Mouse (Mus musculus) mouse embryonic stem cell (cell line): ENCODE results near the gene Rin1.

Experiments
- in situ Hi-C, 2 experiments: fragments of 300-500 bp; cut with MboI; formaldehyde crosslinking; loops; 1 replicate in 1 of 2; 3 replicates in 1 of 2; pipeline ENCODE4 v1.14.3; 2019 to 2020; ENCODE audit warnings: low sequenced_read_pairs in 2 of 2, low pct_unique_long_range_greater_than_20kb in 1 of 2, mixed read lengths in 1 of 2; ENCODE audit not compliant: unreplicated experiment in 1 of 2

The Rin1 gene

DNA sequence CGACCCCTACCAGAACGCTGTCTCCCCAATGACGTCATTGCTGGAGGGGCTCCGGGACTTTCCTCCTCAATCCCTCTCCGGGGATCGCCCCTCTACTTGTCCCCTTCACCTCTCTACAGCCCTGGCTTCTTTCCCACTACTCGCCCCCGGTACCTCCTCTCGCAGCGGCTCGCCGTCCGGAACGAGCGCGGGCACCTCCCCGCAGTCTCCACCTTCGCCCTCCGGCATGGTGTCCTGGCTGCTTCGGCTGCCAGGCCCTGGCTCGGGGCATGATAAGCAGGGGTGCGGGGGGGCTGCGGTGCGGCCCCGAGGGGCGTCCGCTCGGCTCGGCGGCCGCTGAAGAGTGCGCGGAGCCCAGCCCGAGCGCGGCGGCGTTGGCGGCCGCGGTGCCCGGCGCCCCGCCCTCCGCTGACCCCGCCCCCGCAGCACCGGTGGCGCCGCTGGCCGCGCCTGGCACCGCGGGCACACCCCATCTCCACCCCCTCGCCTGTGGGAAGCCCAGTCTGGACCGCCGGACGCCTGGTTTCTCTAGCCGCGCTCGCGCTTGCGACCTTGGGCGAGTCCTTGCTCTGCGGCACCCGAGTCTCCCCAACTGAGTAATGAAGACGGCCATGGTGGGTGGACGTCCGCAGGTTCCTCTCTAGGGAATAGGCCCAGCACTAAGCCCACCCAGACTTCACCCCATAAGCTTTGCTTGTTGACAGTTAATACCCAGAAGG, 35.0 kb downstream of the Rin1 start, which contains the start of gene Tmem151a:
Gene Tmem151a (minus strand): TSS at position 387 of the 719 bp plus-strand sequence.
- in situ Hi-C loops: loop anchor here in 1 of 2 experiments (5.0 kb wide), 1 partner anchor 57 kb away; no protein-coding TSS in a partner anchor

DNA sequence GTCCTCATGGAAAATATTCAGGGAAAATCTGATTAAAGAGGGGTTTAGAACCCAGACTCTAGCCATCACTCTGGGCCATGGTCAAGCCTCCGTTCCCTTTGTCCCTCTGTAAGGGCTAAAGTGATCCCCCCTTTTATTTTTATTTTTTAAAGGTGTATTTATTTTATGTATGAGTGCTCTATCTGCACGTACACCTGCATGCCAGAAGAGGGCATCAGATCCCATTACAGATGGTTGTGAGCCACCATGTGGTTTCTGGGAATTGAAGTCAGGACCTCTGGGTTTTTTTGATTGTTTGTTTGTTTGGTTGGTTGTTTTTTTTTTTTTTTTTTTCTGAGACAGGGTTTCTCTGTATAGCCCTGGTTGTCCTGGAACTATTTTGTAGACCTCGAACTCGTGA, 36.3 kb downstream of the Rin1 start:
- in situ Hi-C loops: loop anchor here in 1 of 2 experiments (5.0 kb wide), 1 partner anchor 56 kb away; no protein-coding TSS in a partner anchor

DNA sequence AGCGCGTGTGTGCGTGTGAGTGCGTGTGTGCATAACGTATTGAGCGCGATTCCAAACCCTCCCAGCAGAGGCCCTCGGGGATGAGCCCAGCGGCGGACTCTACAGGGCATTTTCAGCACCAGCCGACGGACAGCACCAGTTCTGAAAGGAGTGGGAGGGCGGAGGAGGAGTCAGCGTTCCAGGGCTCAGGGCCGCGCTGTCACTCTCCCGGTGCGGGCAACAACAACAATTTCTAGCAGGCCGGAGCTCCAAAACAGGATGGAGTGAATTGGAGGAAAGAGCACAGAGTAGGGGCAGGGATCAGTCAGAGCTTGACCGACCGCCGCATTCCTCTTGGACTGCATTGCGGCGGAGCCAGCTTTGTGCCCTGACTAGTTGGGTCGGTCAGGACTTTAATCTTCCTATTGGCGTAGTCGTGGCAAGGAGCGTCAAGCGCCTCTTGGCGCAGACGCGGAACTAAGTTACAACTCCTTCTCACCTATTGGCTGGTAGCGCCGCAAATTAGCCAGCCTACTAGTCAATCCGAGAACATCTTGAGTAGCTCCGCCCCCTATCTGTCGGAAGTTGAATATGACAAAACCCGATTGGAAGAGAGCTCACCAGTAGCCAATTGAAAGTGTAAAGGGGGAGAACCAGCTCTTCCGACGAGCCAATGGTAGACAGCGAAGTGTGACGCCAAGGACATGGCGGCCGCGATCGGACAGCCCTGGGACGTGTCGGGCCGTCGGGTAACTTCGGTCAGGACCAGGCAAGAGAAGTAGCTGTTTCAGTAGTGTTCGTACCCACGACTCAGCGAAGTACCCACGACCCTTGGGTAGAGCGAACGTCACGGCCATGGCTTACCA, 37.8 kb downstream of the Rin1 start, which contains the start of gene Yif1a:
Gene Yif1a (plus strand): TSS at position 655 of the 845 bp plus-strand sequence.
- in situ Hi-C loops: loop anchor here in 1 of 2 experiments (5.0 kb wide), 1 partner anchor 54 kb away; no protein-coding TSS in a partner anchor

DNA sequence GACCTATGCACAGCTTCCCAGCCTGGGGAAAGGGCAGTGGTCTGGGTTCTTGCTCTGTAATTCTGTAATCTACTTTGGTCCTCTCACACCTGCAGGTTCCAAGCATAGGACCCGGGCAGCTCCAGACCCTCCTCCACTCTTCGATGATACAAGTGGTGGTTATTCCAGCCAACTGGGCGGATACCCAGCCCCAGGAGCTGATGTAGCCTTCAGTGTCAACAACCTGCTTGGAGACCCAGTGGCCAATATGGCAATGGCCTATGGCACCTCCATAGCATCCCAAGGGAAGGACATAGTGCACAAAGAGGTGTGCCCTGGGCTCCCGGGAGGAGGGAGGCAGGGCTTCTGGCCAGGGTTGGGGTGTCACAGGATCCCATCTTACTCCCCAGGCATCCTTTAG, 39.0 kb downstream of the Rin1 start:
- in situ Hi-C loops: loop anchor here in 1 of 2 experiments (5.0 kb wide), 1 partner anchor 53 kb away; no protein-coding TSS in a partner anchor

DNA sequence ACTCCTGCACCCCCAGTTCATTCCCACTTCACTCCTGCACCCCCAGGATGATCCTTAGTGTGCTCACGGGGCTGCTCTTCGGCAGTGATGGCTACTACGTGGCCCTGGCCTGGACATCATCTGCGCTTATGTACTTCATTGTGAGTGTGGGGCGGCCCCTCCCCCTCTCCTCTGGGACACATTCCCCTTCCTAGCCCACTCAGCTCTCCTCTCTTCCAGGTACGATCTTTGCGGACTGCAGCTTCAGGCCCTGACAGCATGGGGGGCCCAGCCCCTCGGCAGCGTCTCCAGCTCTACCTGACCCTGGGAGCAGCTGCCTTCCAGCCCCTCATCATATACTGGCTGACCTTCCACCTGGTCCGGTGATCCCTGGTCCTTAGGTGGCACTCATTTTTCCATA, 41.8 kb downstream of the Rin1 start:
- in situ Hi-C loops: loop anchor here in 1 of 2 experiments (10.0 kb wide), 1 partner anchor 53 kb away; no protein-coding TSS in a partner anchor

DNA sequence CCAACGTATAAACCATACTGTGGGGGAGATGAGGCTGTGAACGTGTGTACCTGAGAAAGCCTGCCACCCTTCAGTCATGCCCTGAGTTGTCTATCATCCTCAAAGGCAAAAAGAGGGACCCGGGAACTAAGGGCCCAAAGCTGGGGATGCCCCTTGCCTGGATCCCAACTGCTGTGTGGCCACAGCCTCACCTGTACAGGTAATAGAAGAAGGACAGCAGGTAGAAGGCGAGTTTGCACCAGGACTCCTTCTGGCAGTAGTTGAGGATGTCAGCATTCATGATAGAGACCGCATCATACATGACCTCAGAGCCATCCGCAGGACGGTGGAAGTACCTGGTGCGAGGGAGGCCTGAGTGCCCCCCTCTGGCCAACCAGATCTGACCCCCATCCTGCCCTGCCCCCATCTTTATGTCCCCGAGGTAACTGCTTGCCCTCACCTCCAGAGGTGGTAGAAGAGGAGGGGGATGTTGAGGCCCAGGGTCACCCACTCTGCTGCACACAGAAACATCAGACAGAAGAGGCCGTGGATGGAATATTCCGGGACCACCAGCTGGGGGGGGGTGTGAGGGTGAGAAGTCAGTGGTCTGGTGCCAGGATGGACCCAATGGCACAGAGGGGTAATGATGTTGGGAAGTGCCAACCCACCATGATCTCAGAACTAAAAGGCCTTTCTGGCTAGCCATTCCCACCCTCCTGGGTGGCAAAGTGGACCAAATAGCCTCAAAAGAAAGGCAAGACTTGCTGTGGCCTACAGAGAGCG, 43.4 kb downstream of the Rin1 start:
- in situ Hi-C loops: loop anchor here in 1 of 2 experiments (10.0 kb wide), 1 partner anchor 51 kb away; no protein-coding TSS in a partner anchor

DNA sequence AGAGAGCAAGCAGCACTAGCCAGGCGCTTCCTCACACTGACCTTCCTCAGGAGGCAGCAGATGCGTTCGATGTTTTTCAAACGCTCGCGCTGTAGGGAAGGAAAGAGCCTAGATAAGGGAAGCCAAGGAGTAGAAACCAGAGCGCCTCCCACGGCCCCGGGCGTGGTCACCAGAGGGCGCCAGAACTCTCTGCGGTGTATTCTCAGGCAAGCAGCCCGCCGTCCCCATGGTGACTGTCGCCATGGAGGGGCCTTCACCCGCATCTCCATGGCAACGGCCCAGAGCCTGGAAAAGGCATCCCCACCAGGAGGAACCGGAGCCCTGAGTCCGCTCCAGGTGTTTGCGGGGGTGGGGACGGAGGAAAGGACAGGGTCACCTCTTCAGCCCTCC, 44.0 kb downstream of the Rin1 start:
- in situ Hi-C loops: loop anchor here in 1 of 2 experiments (10.0 kb wide), 1 partner anchor 51 kb away; no protein-coding TSS in a partner anchor

DNA sequence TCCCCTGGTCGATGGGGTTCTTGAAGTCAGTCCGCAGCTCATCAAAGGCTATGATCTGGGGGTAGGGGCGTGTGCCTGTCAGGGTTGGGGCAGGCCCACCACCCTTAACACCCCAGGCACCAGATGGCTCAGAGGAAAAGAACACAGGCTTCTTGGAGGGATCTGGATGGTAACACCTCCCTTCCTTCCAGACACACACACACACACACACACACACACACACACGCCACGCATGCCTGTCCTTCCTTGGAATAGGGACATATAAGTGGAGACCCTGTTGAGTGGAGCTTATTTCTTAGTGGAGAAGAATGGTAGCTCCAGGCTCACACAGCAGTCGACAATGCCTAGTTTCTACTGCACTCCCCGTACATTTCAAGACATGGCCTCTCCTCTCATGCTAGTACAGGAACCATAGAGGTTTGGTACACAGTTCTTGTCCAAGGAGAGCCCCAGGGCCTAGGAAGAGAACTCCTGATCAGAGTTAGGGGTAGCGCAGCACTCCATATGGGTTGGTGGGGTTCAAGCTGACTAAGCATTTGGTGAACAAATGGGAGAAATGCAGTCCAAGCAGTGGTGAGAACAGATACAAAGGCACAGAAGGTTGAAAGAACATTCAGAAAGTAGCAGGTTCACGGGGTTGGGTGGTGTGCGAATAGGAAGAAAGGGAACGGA, 44.6 kb downstream of the Rin1 start:
- in situ Hi-C loops: loop anchor here in 1 of 2 experiments (10.0 kb wide), 1 partner anchor 50 kb away; no protein-coding TSS in a partner anchor

DNA sequence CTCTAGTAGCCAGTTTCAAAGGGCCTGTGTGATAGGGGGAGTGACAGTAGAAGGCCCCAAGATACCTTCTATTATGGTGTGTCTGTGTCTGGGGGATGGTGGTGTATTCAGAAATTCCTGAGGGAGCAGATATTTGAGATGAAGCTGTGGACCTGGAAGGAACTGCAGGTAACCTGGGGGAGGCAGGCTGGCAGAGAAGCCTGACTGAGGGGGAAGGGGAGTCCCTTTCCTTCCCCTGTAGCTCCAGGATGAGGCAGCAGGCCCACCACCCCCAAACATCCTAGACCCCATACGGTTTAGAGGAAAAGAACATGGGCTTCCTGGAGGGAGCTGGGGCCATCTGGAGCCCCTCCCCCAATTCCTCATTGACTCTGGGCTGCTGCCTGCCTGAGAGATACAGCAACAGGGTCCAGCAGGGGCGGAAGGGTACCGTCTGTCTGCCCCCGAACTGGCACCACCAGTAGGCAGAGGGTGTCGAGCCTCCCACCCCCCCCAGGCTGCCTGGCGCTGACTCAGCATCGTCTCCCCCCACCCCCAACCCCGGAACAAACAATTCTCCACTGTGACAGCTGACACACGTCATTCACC, 45.7 kb downstream of the Rin1 start:
- in situ Hi-C loops: loop anchor here in 1 of 2 experiments (10.0 kb wide), 1 partner anchor 49 kb away; no protein-coding TSS in a partner anchor

DNA sequence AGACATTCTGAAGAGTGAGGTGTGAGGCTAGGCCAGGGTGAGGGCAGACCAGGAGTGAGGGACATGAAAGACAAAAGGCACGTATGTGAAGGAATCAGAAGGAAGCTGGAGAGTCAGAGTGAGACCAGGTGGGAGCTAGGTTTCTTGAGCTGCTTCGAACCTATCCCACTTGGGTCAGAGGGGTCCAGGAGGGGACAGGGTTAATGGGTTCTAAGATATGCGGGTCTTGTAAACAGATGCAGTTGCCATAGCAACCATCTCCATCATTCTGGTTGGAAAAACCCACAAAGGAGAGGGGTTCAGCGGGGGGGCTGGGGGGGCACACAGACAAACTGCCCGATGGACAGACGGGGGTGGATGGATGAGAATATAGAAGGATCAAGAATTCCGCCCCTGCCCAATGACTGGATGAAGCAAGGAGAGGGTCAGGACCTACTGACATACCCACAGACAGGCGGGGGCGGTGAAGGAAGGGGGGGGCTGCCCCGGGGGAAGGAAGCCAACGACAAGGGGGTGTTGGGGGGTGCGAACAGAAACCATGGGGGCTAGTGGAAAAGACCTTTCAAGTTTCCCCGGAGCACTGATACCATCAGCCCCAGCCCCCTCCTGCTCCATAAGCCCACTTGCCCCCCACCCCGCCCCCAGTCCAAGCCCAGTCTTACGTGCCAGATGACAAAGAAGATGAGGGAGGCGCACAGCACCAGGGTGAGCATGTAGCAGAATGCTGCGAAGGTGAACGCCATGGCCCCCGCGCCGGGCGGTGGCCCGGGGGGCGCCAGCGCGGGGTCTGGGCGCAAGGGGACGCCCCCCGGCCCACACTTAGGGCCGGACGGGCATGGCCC, 47.5 kb downstream of the Rin1 start:
- in situ Hi-C loops: loop anchor here in 1 of 2 experiments (10.0 kb wide), 1 partner anchor 47 kb away; no protein-coding TSS in a partner anchor

DNA sequence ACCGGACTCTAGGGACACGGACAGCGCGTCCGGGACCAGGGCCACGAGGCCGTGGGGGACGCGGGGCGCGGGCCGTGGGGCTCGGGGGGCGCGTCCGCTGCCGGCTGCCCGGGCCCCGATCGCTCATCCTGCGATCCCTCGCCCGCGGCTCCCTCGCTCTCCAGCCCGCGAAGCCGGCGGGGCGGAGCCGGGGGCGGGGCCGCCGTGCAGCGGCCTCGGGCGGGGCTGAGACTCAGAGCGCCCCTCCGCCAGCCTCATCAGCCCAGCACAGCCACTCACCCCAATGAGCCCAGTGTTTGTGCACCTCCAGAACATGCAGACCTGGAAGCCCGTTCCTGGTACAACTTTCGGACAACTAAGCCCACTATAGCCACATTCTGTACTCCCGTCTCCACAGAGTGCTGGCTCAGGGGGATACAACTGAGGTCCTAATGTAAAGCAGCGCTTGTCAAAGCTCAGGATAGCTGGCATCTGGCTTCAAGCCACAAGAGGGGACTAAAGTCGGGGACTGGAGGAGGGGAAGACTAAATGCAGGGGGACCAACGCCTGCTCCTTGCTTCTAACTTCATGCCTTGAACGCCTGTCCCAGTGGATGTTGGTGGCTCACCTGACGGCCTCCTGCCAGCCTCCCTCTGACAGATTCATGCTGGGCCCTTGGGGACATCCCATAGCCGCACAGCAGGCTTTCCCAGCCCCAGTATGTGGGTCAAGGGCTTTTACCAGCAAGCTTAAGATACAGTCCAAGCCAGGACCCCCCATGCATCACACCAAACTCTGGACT, 48.3 kb downstream of the Rin1 start, which contains the start of gene Cnih2:
Gene Cnih2 (minus strand): TSS at position 159 of the 781 bp plus-strand sequence.
- in situ Hi-C loops: loop anchor here in 1 of 2 experiments (10.0 kb wide), 1 partner anchor 46 kb away; no protein-coding TSS in a partner anchor

DNA sequence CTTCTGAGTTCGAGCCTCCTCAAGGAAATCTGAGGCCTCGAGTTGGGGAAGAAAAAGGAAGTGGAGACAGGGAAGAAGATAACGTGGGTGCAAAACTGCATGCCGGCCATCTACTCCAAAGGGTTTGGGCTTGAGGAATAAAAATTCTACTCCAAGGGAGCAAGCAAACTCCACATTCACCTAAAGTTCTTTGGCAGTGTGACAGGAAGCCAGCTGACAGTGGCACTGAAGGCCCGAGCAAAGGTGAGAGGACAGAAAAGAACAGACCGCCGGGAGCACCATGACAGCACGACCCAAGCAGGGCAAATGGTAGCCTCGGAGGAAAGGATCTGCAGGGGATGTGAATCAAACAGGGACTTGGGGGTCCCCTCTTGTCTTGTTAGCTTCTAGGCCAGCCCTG, 55.8 kb downstream of the Rin1 start:
- in situ Hi-C loops: no loop called here
